Mouse (Mus musculus): ENCODE results near the gene Me1. TPM values are rescaled to one million over a fixed set of nuclear protein-coding genes. Genes with fewer than 3 reads are reported as not detected.

Me1 gene
- polyA plus RNA-seq, 1 experiment = 33.6 TPM

GRCm38 (mm10) chr9:86729811-86730210 is 34.1 kb upstream of the Me1 start:
- no peak for TF ChIP-seq TCF12 (IDR thresholded peaks at IDR 0.05; ENCODE audit: insufficient read depth, poor library complexity, severe bottlenecking)
- no peak for TF ChIP-seq MYOG (IDR thresholded peaks at IDR 0.05; ENCODE audit: control insufficient read depth in 1 of 3, insufficient read depth in 1 of 3, insufficient read length in 2 of 3, low read depth in 2 of 3)
- no peak for TF ChIP-seq POLR2A (IDR thresholded peaks at IDR 0.05; ENCODE audit: insufficient read length, low read depth)
- Histone ChIP-seq H3K4me2 (ENCODE audit: low read depth) (no peak overlapping the region), H3K4me3 (no peak overlapping the region), H3K79me2 (ENCODE audit: control insufficient read depth, insufficient read depth) (no peaks in the 10 kb centered on the region), H3K36me3 (ENCODE audit: control insufficient read depth, insufficient read depth) (no peaks in the 10 kb centered on the region), H3ac (ENCODE audit: control insufficient read depth, insufficient read length) (no peak overlapping the region), H3K27me3 (ENCODE audit: control insufficient read depth, insufficient read depth, insufficient read length) (no peaks in the 10 kb centered on the region)

- no peak overlapping the region for H3K4me2 ChIP-seq (ENCODE audit: low read depth)
- no peaks in the 10 kb centered on the region for H3K36me3 ChIP-seq (ENCODE audit: control insufficient read depth, insufficient read depth)
- no peaks in the 10 kb centered on the region for H3K27me3 ChIP-seq (ENCODE audit: control insufficient read depth, insufficient read depth, insufficient read length)
- H3K4me3 ChIP-seq = no peak overlapping the region
- no peak for TF ChIP-seq CEBPB (IDR thresholded peaks at IDR 0.05; ENCODE audit: insufficient read depth, poor library complexity, severe bottlenecking)
- no peak for TF ChIP-seq MYOG (IDR thresholded peaks at IDR 0.05; ENCODE audit: control insufficient read depth in 1 of 3, insufficient read depth in 1 of 3, insufficient read length in 2 of 3, low read depth in 2 of 3)
- TF ChIP-seq REST (IDR thresholded peaks at IDR 0.05; ENCODE audit: insufficient read depth, insufficient read length) = no peak
- no peak for TF ChIP-seq MAX (IDR thresholded peaks at IDR 0.05; ENCODE audit: low read depth)
- no peak for TF ChIP-seq POLR2A (IDR thresholded peaks at IDR 0.05; ENCODE audit: insufficient read length, low read depth)
- no peak for TF ChIP-seq E2F4 (IDR thresholded peaks at IDR 0.05; ENCODE audit: insufficient read depth)
- no peak for TF ChIP-seq MYOD1 (IDR thresholded peaks at IDR 0.05; ENCODE audit: control insufficient read depth in 1 of 3, insufficient read length in 2 of 3, low read depth in 2 of 3)
- TF ChIP-seq SRF (IDR thresholded peaks at IDR 0.05; ENCODE audit: control insufficient read depth, insufficient read length, low read depth) = no peak
- TF ChIP-seq POLR2AphosphoS2 (IDR thresholded peaks at IDR 0.05; ENCODE audit: insufficient read length, low read depth) = no peak
- TF ChIP-seq USF1 (IDR thresholded peaks at IDR 0.05; ENCODE audit: low read depth) = no peak
- no peak for TF ChIP-seq TCF12 (IDR thresholded peaks at IDR 0.05; ENCODE audit: insufficient read depth, poor library complexity, severe bottlenecking)
- TF ChIP-seq TCF3 (IDR thresholded peaks at IDR 0.05; ENCODE audit: insufficient read length, low read depth) = no peak
- H3K79me2 ChIP-seq (ENCODE audit: control insufficient read depth, insufficient read depth) = no peaks in the 10 kb centered on the region
- no peak overlapping the region for H3ac ChIP-seq (ENCODE audit: control insufficient read depth, insufficient read length)
Observed at GRCm38 (mm10) chr9:86729084-86729483, 33.3 kb upstream of the Me1 start.

- H3K79me2 ChIP-seq (ENCODE audit: control insufficient read depth, insufficient read depth) = no peaks in the 10 kb centered on the region
- H3ac ChIP-seq (ENCODE audit: control insufficient read depth, insufficient read length) = no peak overlapping the region
- no peaks in the 10 kb centered on the region for H3K27me3 ChIP-seq (ENCODE audit: control insufficient read depth, insufficient read depth, insufficient read length)
- no peaks in the 10 kb centered on the region for H3K36me3 ChIP-seq (ENCODE audit: control insufficient read depth, insufficient read depth)
- no peak for TF ChIP-seq POLR2AphosphoS2 (IDR thresholded peaks at IDR 0.05; ENCODE audit: insufficient read length, low read depth)
- no peak for TF ChIP-seq TCF3 (IDR thresholded peaks at IDR 0.05; ENCODE audit: insufficient read length, low read depth)
- TF ChIP-seq MYOG (IDR thresholded peaks at IDR 0.05; ENCODE audit: control insufficient read depth in 1 of 3, insufficient read depth in 1 of 3, insufficient read length in 2 of 3, low read depth in 2 of 3) = no peak
- TF ChIP-seq MAX (IDR thresholded peaks at IDR 0.05; ENCODE audit: low read depth) = no peak
- TF ChIP-seq E2F4 (IDR thresholded peaks at IDR 0.05; ENCODE audit: insufficient read depth) = no peak
- TF ChIP-seq CEBPB (IDR thresholded peaks at IDR 0.05; ENCODE audit: insufficient read depth, poor library complexity, severe bottlenecking) = no peak
- no peak for TF ChIP-seq MYOD1 (IDR thresholded peaks at IDR 0.05; ENCODE audit: control insufficient read depth in 1 of 3, insufficient read length in 2 of 3, low read depth in 2 of 3)
- TF ChIP-seq SRF (IDR thresholded peaks at IDR 0.05; ENCODE audit: control insufficient read depth, insufficient read length, low read depth) = no peak
- TF ChIP-seq REST (IDR thresholded peaks at IDR 0.05; ENCODE audit: insufficient read depth, insufficient read length) = no peak
- TF ChIP-seq POLR2A (IDR thresholded peaks at IDR 0.05; ENCODE audit: insufficient read length, low read depth) = no peak
- no peak for TF ChIP-seq USF1 (IDR thresholded peaks at IDR 0.05; ENCODE audit: low read depth)
- TF ChIP-seq TCF12 (IDR thresholded peaks at IDR 0.05; ENCODE audit: insufficient read depth, poor library complexity, severe bottlenecking) = no peak
- H3K4me2 ChIP-seq (ENCODE audit: low read depth) = no peak overlapping the region
- no peak overlapping the region for H3K4me3 ChIP-seq
Observed at GRCm38 (mm10) chr9:86728214-86728814, 32.6 kb upstream of the Me1 start.

- H3K4me3 ChIP-seq = no peak overlapping the region
- H3K36me3 ChIP-seq (ENCODE audit: control insufficient read depth, insufficient read depth) = no peaks in the 10 kb centered on the region
- TF ChIP-seq POLR2A (IDR thresholded peaks at IDR 0.05; ENCODE audit: insufficient read length, low read depth) = no peak
- no peak for TF ChIP-seq TCF12 (IDR thresholded peaks at IDR 0.05; ENCODE audit: insufficient read depth, poor library complexity, severe bottlenecking)
- TF ChIP-seq MAX (IDR thresholded peaks at IDR 0.05; ENCODE audit: low read depth) = no peak
- no peak for TF ChIP-seq MYOG (IDR thresholded peaks at IDR 0.05; ENCODE audit: control insufficient read depth in 1 of 3, insufficient read depth in 1 of 3, insufficient read length in 2 of 3, low read depth in 2 of 3)
- TF ChIP-seq REST (IDR thresholded peaks at IDR 0.05; ENCODE audit: insufficient read depth, insufficient read length) = no peak
- TF ChIP-seq E2F4 (IDR thresholded peaks at IDR 0.05; ENCODE audit: insufficient read depth) = no peak
- TF ChIP-seq USF1 (IDR thresholded peaks at IDR 0.05; ENCODE audit: low read depth) = no peak
- H3K27me3 ChIP-seq (ENCODE audit: control insufficient read depth, insufficient read depth, insufficient read length) = no peaks in the 10 kb centered on the region
- no peaks in the 10 kb centered on the region for H3K79me2 ChIP-seq (ENCODE audit: control insufficient read depth, insufficient read depth)
- no peak overlapping the region for H3ac ChIP-seq (ENCODE audit: control insufficient read depth, insufficient read length)
- H3K4me2 ChIP-seq (ENCODE audit: low read depth) = no peak overlapping the region
Observed at GRCm38 (mm10) chr9:86726381-86726720, 30.6 kb upstream of the Me1 start.

GRCm38 (mm10) chr9:86725604-86726380 is 30.0 kb upstream of the Me1 start:
- Histone ChIP-seq H3K36me3 (ENCODE audit: control insufficient read depth, insufficient read depth) (no peaks in the 10 kb centered on the region), H3K27me3 (ENCODE audit: control insufficient read depth, insufficient read depth, insufficient read length) (no peaks in the 10 kb centered on the region), H3K4me3 (no peak overlapping the region), H3K4me2 (ENCODE audit: low read depth) (no peak overlapping the region), H3ac (ENCODE audit: control insufficient read depth, insufficient read length) (no peak overlapping the region), H3K79me2 (ENCODE audit: control insufficient read depth, insufficient read depth) (no peaks in the 10 kb centered on the region)
- TF ChIP-seq USF1 (IDR thresholded peaks at IDR 0.05; ENCODE audit: low read depth) (no peak), SRF (IDR thresholded peaks at IDR 0.05; ENCODE audit: control insufficient read depth, insufficient read length, low read depth) (no peak), CEBPB (IDR thresholded peaks at IDR 0.05; ENCODE audit: insufficient read depth, poor library complexity, severe bottlenecking) (no peak), MAX (IDR thresholded peaks at IDR 0.05; ENCODE audit: low read depth) (no peak), POLR2A (IDR thresholded peaks at IDR 0.05; ENCODE audit: insufficient read length, low read depth) (no peak), TCF3 (IDR thresholded peaks at IDR 0.05; ENCODE audit: insufficient read length, low read depth) (no peak), POLR2AphosphoS2 (IDR thresholded peaks at IDR 0.05; ENCODE audit: insufficient read length, low read depth) (no peak), MYOD1 (IDR thresholded peaks at IDR 0.05; ENCODE audit: control insufficient read depth in 1 of 3, insufficient read length in 2 of 3, low read depth in 2 of 3) (no peak), E2F4 (IDR thresholded peaks at IDR 0.05; ENCODE audit: insufficient read depth) (no peak), MYOG (IDR thresholded peaks at IDR 0.05; ENCODE audit: control insufficient read depth in 1 of 3, insufficient read depth in 1 of 3, insufficient read length in 2 of 3, low read depth in 2 of 3) (no peak), REST (IDR thresholded peaks at IDR 0.05; ENCODE audit: insufficient read depth, insufficient read length) (no peak), TCF12 (IDR thresholded peaks at IDR 0.05; ENCODE audit: insufficient read depth, poor library complexity, severe bottlenecking) (no peak)

Measured in myocyte (in vitro differentiated cells).